Mouse (Mus musculus) neural tube, embryonic 13.5 days (tissue): ENCODE measurements at regions not wholly inside any gene's neighbourhood (a gene's known extent, or its start where the extent isn't known, plus 50 kb on each side); places are given as distances from the start of the nearest gene placed in this dataset.
"Not testable (repeated sequence)": the region's sequence is repeated elsewhere in the genome, so short reads cannot be mapped to it uniquely, and the experiment has no call there.

ENCODE experiments used
- ATAC-seq: fragments of 200-750 bp; cut with Nextera tagmentation; 2 replicates; pipeline ENCODE4 v1.8.0; 2017; ENCODE audit warnings: low read depth, mild to moderate bottlenecking, moderate TSS enrichment, moderate library complexity
- H3K27ac ChIP-seq: fragments of 300-500 bp; sonication (generic); replicated peaks from 2 replicates; pipeline ENCODE4 v1.5.1; 2015; ENCODE audit warnings: moderate library complexity, mild to moderate bottlenecking, inconsistent platforms
- H3K27me3 ChIP-seq: fragments of 300-500 bp; sonication (generic); 2 replicates; pipeline ENCODE4 v1.6.1; 2015; ENCODE audit warnings: mild to moderate bottlenecking, inconsistent platforms
- H3K36me3 ChIP-seq: fragments of 300-500 bp; sonication (generic); 2 replicates; pipeline ENCODE4 v1.6.1; 2015; ENCODE audit warnings: mild to moderate bottlenecking, inconsistent platforms
- H3K4me1 ChIP-seq: fragments of 300-500 bp; sonication (generic); replicated peaks from 2 replicates; pipeline ENCODE4 v1.6.1; 2015; ENCODE audit warnings: inconsistent platforms
- H3K4me2 ChIP-seq: fragments of 300-500 bp; sonication (generic); 2 replicates; pipeline ENCODE4 v1.6.1; 2015; ENCODE audit warnings: inconsistent platforms, mild to moderate bottlenecking, moderate library complexity
- H3K4me3 ChIP-seq: fragments of 300-500 bp; sonication (generic); 2 replicates; pipeline ENCODE4 v1.5.1; 2015; ENCODE audit warnings: mild to moderate bottlenecking, inconsistent platforms
- H3K9ac ChIP-seq: fragments of 300-500 bp; sonication (generic); 2 replicates; pipeline ENCODE4 v1.6.1; 2015; ENCODE audit warnings: moderate library complexity, mild to moderate bottlenecking, inconsistent platforms
- H3K9me3 ChIP-seq: fragments of 300-500 bp; sonication (generic); 2 replicates; pipeline ENCODE4 v1.6.1; 2016; ENCODE audit warnings: inconsistent platforms
- WGBS: fragments of 180-500 bp; shearing (Covaris S2); methylation state at CpG from one replicate; pipeline ENCODE4 v1.1.7; 2015; 5-methylcytosine and 5-hydroxymethylcytosine counted together

DNA sequence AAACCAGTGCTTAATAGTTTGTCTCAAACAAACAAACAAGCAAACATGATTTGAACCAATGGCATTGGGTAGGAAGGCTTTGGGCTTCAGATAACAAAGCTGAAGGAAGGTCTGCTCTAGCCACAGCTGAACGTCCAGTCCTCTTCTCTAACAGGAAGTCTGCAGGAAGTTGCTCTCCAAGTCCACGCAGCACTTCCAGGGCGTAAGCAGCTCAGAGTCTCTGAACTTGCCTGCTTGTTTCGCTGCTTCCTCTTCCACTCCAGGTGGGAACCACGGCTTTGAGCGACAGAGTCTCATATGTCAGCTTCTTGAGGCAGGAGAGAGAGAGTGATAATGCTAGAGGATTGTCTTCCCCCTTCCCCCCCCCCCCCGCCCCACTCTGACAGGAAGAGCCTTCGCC lies 123.6 kb downstream of the Tnfrsf21 start:
- Histone ChIP-seq H3K4me1 (0 out of 2 replicates have a peak, but pooled peaks cover 7% of the 10 kb centered on the region), H3K9me3 (no peaks in the 10 kb centered on the region), H3K27me3 (no peaks in the 10 kb centered on the region), H3K4me3 (no peak overlapping the region), H3K9ac (no peak overlapping the region), H3K36me3 (no peaks in the 10 kb centered on the region), H3K4me2 (no peak overlapping the region), H3K27ac (no peak overlapping the region)
- ATAC-seq, result no peak
- WGBS, result 73% methylated on average over 8 of the region's 8 CpGs

DNA sequence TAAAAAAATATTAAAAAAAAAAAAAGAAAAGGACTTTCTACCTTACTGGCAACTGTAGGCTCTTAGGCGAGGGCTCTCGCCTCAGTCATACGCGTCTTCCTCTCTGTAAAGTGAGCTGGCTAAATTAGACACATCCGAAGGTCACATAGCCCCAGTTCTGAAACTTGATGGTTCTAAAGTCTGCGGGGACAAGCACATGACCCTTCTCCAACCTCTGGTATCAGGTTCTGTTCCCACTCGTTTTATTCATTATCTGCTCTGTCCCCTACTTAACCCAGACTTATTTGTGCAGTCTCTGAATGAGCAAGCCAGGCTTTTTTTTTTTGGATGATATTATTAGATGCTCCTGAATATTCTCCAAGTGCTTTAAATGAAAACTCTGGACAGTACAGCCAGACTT lies 125.4 kb downstream of the Tnfrsf21 start:
- ATAC-seq, result no peak
- no peak overlapping the region for H3K27ac ChIP-seq
- WGBS, result 94% methylated on average over 7 of the region's 7 CpGs
- no peaks in the 10 kb centered on the region for H3K4me1 ChIP-seq
- H3K4me3 ChIP-seq, result no peak overlapping the region
- H3K9me3 ChIP-seq, result no peaks in the 10 kb centered on the region
- no peaks in the 10 kb centered on the region for H3K36me3 ChIP-seq
- H3K4me2 ChIP-seq, result no peak overlapping the region
- no peak overlapping the region for H3K9ac ChIP-seq
- H3K27me3 ChIP-seq, result no peaks in the 10 kb centered on the region

DNA sequence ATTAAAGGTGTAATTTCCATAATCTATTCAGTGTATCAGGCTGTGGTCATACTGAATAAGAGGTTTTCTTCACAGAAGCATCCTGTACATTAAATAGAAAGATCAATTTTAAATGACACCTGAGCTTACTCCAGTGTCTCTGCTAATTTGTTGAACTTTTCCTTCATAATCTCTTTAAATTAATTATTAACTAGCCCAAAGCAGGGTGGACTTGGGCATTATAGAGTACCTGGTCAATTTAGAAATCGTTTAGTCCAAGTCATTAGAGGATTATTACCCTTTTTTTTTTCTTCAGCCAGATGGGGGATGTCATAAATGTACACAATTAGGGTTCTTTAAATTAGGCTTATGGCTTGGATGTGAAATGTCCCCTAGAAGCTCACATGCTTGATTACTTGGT lies 124.4 kb upstream of the Adgrf1 start:
- Histone ChIP-seq H3K9me3 (no peaks in the 10 kb centered on the region), H3K4me1 (peaks cover 17% of the 10 kb centered on the region), H3K9ac (no peak overlapping the region), H3K4me2 (no peak overlapping the region), H3K27ac (no peak overlapping the region), H3K4me3 (no peak overlapping the region), H3K27me3 (no peaks in the 10 kb centered on the region), H3K36me3 (no peaks in the 10 kb centered on the region)
- no peak for ATAC-seq
- 38% methylated on average over 1 of the region's 1 CpGs for WGBS

DNA sequence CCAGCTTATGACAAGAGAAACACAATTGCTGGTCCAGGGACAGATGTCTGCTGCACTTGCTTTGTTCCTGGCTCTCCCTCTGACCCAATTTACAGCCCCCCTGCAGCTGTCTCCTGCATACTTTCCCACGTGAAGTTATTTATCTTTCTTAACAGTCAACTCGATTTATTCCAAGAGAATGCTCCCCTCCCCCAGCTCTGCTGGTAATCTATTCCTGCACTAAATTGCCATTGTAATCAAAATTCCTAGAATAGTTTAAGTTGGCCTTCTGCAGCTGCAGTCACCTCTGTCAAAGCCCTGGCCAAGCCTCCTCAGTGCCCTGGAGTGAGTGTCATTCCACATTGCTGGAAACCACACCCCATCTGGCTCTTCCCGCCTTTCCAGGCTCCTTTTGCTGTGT lies 122.2 kb upstream of the Adgrf1 start:
- no peak overlapping the region for H3K9ac ChIP-seq
- WGBS, result 1% methylated on average over 3 of the region's 3 CpGs
- H3K27me3 ChIP-seq, result no peaks in the 10 kb centered on the region
- H3K27ac ChIP-seq, result no peak overlapping the region
- no peak overlapping the region for H3K4me3 ChIP-seq
- no peaks in the 10 kb centered on the region for H3K36me3 ChIP-seq
- no peaks in the 10 kb centered on the region for H3K9me3 ChIP-seq
- peaks cover 17% of the 10 kb centered on the region for H3K4me1 ChIP-seq
- no peak overlapping the region for H3K4me2 ChIP-seq
- ATAC-seq, result no peak

DNA sequence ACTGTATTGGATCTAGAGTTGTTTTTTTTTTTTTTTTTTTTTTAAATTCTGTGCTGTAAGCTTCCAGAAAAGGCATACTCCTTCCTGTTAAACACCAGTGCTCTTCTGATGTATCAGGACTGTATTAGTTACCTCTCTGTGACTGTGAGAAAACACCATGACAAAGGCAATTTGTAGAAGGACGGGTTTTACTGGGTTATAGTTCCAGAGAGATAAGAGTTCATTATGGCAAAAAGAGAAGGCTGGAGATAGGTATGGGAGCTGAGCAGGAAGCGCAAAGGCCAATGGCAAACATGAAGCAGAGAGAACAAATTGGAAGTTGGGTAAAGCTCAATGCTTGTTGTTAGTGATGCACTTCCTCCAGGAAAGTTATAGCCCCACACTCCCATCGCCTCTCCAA lies 117.5 kb upstream of the Adgrf1 start:
- no peak overlapping the region for H3K27ac ChIP-seq
- peaks cover 15% of the 10 kb centered on the region for H3K4me1 ChIP-seq
- no peak overlapping the region for H3K4me3 ChIP-seq
- H3K36me3 ChIP-seq, result no peaks in the 10 kb centered on the region
- H3K27me3 ChIP-seq, result no peaks in the 10 kb centered on the region
- no peak for ATAC-seq
- H3K4me2 ChIP-seq, result no peak overlapping the region
- WGBS, result 91% methylated on average over 3 of the region's 3 CpGs
- no peak overlapping the region for H3K9ac ChIP-seq
- no peaks in the 10 kb centered on the region for H3K9me3 ChIP-seq

- not testable (repeated sequence) for H3K9me3 ChIP-seq, H3K4me2 ChIP-seq, H3K27me3 ChIP-seq, H3K36me3 ChIP-seq, H3K27ac ChIP-seq, H3K9ac ChIP-seq, H3K4me3 ChIP-seq, ATAC-seq
- WGBS, result 87% methylated on average over 8 of the region's 8 CpGs
- peaks cover 24% of the 10 kb centered on the region for H3K4me1 ChIP-seq
Measured at GRCm38 (mm10) chr17:43155271-43155670, 114.9 kb upstream of the Adgrf1 start.

- H3K4me2 ChIP-seq, result no peak overlapping the region
- ATAC-seq, result no peak
- 76% methylated on average over 5 of the region's 5 CpGs for WGBS
Measured at GRCm38 (mm10) chr17:43156116-43156515, 114.0 kb upstream of the Adgrf1 start.

GRCm38 (mm10) chr17:43157781-43158501 lies 112.2 kb upstream of the Adgrf1 start:
- H3K9me3 ChIP-seq, result no peaks in the 10 kb centered on the region
- H3K4me3 ChIP-seq, result peak overlapping the region; percentile 25
- H3K9ac ChIP-seq, result peak overlapping the region; percentile 61; the same call in 1 of the 2 replicates
- peak overlapping the region; percentile 89 for H3K27ac ChIP-seq
- peak; percentile 96 for ATAC-seq
- WGBS, result 13% methylated on average over 15 of the region's 15 CpGs
- no peaks in the 10 kb centered on the region for H3K27me3 ChIP-seq
- H3K4me1 ChIP-seq, result peaks cover 24% of the 10 kb centered on the region
- no peaks in the 10 kb centered on the region for H3K36me3 ChIP-seq
- peak overlapping the region; percentile 51 for H3K4me2 ChIP-seq

More at GRCm38 (mm10) chr17:43156116-43156515, 114.0 kb upstream of the Adgrf1 start:
- Histone ChIP-seq H3K27me3 (no peaks in the 10 kb centered on the region), H3K9me3 (no peaks in the 10 kb centered on the region), H3K4me3 (no peak overlapping the region), H3K9ac (no peak overlapping the region), H3K27ac (no peak overlapping the region), H3K36me3 (no peaks in the 10 kb centered on the region), H3K4me1 (peaks cover 24% of the 10 kb centered on the region)

DNA sequence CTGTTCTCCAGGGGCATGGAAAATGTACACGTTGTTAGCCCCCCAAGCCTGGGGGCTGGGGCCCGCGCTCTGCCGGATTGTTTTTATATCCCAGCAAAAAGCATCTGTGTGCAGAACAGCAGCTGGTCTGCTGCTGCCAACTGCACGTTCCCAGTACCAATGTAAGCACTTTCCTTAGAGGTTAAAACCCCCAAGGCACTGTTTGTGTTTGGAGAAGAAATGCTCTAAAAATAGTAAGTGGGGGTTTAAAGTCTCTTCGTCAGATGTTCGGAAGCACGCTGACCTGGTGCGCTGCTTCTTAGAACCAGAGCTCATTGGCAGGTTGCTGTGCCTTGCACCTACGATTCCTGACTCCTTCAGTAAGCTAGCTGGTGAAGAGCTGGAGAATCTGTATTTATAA lies 111.4 kb upstream of the Adgrf1 start:
- WGBS, result 27% methylated on average over 10 of the region's 10 CpGs
- no peak overlapping the region for H3K4me3 ChIP-seq
- H3K27ac ChIP-seq, result peak overlapping the region; percentile 89
- no peaks in the 10 kb centered on the region for H3K36me3 ChIP-seq
- H3K27me3 ChIP-seq, result no peaks in the 10 kb centered on the region
- H3K4me2 ChIP-seq, result peak overlapping the region; percentile 51
- H3K9me3 ChIP-seq, result no peaks in the 10 kb centered on the region
- ATAC-seq, result peak; percentile 74
- H3K4me1 ChIP-seq, result peaks cover 24% of the 10 kb centered on the region
- peak overlapping the region; percentile 61; the same call in 1 of the 2 replicates for H3K9ac ChIP-seq

DNA sequence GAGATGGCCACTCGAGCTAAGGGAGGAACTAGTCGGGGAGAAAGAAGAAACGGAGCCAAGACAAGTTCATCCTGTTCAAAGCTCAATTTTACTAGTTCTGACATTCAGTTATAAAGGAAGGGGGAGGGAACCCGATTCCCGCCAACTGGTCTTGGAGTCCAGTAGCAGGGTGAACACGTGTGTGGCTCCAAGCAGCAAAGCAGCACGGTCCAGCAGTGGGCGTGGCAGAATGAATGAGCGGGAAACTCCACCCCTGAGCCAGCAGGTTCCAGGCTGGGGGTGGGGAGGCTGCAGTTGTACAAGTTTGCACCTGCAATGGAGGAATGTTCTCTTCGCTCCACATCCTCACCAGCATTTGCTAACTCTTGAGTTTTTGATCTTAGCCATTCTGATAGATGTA lies 108.8 kb upstream of the Adgrf1 start:
- H3K4me3 ChIP-seq, H3K36me3 ChIP-seq, H3K4me2 ChIP-seq, H3K9ac ChIP-seq, H3K27ac ChIP-seq, H3K9me3 ChIP-seq, ATAC-seq, H3K27me3 ChIP-seq: not testable (repeated sequence)
- H3K4me1 ChIP-seq, result peaks cover 24% of the 10 kb centered on the region
- 74% methylated on average over 10 of the region's 10 CpGs for WGBS

DNA sequence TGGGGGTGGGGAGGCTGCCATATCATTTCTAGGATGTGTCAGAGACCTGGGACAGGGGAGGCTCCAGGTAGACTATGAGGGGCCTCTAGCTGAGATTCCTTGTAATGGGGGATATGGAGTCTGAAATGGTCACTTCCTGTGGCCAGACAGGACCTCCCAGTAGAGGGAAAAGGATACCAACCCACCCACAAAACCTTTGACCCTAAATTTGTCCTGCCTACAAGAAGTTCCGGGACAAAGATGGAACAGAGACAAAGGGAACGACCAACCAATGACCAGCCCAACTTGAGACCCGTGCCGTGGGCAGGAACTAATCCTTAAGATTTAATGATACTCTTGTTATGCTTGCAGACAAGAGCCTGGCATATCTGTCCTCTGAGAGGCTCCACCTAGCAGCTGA lies 107.0 kb upstream of the Adgrf1 start:
- no peak overlapping the region for H3K4me2 ChIP-seq
- no peak overlapping the region for H3K27ac ChIP-seq

GRCm38 (mm10) chr17:43166091-43166490 lies 104.0 kb upstream of the Adgrf1 start:
- ATAC-seq, result no peak
- H3K4me1 ChIP-seq, result no peaks in the 10 kb centered on the region
- H3K4me3 ChIP-seq, result no peak overlapping the region
- no peak overlapping the region for H3K4me2 ChIP-seq
- H3K27ac ChIP-seq, result no peak overlapping the region
- H3K9me3 ChIP-seq, result no peaks in the 10 kb centered on the region
- no peak overlapping the region for H3K9ac ChIP-seq
- 73% methylated on average over 4 of the region's 4 CpGs for WGBS
- H3K27me3 ChIP-seq, result no peaks in the 10 kb centered on the region
- no peaks in the 10 kb centered on the region for H3K36me3 ChIP-seq

More for the DNA sequence above, 107.0 kb upstream of the Adgrf1 start:
- Histone ChIP-seq H3K9ac (no peak overlapping the region), H3K36me3 (no peaks in the 10 kb centered on the region), H3K4me3 (no peak overlapping the region), H3K9me3 (no peaks in the 10 kb centered on the region), H3K27me3 (no peaks in the 10 kb centered on the region), H3K4me1 (peaks cover 13% of the 10 kb centered on the region)
- WGBS, result 85% methylated on average over 4 of the region's 4 CpGs
- no peak for ATAC-seq

DNA sequence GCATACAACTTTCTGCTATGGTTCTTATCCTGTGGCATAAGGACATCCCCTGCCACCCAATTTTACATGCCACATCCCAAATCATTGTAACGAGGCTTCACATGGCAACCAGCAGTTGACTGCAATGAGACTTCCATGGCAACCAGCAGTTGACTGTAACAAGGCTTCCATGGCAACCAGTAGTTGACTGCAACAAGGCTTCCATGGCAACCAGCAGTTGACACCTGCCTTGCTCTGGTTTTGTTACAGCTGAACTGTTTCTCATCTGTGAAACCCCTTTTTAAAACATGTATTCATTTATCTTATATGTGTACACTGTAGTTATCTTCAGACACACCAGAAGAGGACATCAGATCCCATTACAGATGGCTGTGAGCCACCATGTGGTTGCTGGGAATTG lies 100.7 kb upstream of the Adgrf1 start:
- WGBS, result 34% methylated on average over 1 of the region's 1 CpGs
- Histone ChIP-seq H3K36me3 (no peaks in the 10 kb centered on the region), H3K4me3 (no peak overlapping the region), H3K9me3 (no peaks in the 10 kb centered on the region), H3K4me2 (no peak overlapping the region), H3K9ac (no peak overlapping the region), H3K27ac (no peak overlapping the region), H3K4me1 (0 out of 2 replicates have a peak, but pooled peaks cover 3% of the 10 kb centered on the region), H3K27me3 (no peaks in the 10 kb centered on the region)
- no peak for ATAC-seq
